Mouse (Mus musculus): ENCODE data around the gene Pinlyp. TPM values are rescaled to one million over a fixed set of nuclear protein-coding genes. Genes with fewer than 3 reads are reported as not detected.

The Pinlyp gene
- total RNA-seq, 2 experiments from 2014 or later = not detected

GRCm38 (mm10) chr7:24563837-24564206 lies 17.9 kb upstream of the Pinlyp start:
- no peak for DNase-seq
- intact Hi-C loops (cut with DNase I) = loop anchor here (1.0 to 5.0 kb wide), 2 partner anchors 33 to 92 kb away; no protein-coding TSS in a partner anchor

- intact Hi-C loops (cut with DNase I) = loop anchor here (5.0 kb wide), 1 partner anchor 91 kb away; no protein-coding TSS in a partner anchor
- no peak for DNase-seq
These were observed 17.4 kb upstream of the Pinlyp start for GRCm38 (mm10) chr7:24563191-24563836.

- no peak for DNase-seq
- intact Hi-C loops (cut with DNase I) = loop anchor here (5.0 kb wide), 1 partner anchor 89 kb away; no protein-coding TSS in a partner anchor
These were observed 15.5 kb upstream of the Pinlyp start for GRCm38 (mm10) chr7:24561450-24561849.

- intact Hi-C loops (cut with DNase I) = no loop called here
- DNase-seq = no peak
These were observed 9.9 kb upstream of the Pinlyp start for GRCm38 (mm10) chr7:24555786-24556185.

GRCm38 (mm10) chr7:24551985-24552759 lies 6.3 kb upstream of the Pinlyp start:
- DNase-seq = no peak
- intact Hi-C loops (cut with DNase I) = no loop called here

GRCm38 (mm10) chr7:24547534-24548036 lies 1.7 kb upstream of the Pinlyp start:
- intact Hi-C loops (cut with DNase I) = no loop called here

GRCm38 (mm10) chr7:24546634-24547389 lies 894 bp upstream of the Pinlyp start:
- intact Hi-C loops (cut with DNase I) = loop anchor here (1.0 kb wide), 1 partner anchor 16 kb away; no protein-coding TSS in a partner anchor
- peak; percentile 100 for DNase-seq

More at GRCm38 (mm10) chr7:24547534-24548036, 1.7 kb upstream of the Pinlyp start:
- peak in 1 of 2 experiments; percentile 22 for DNase-seq

- DNase-seq = no peak
- intact Hi-C loops (cut with DNase I) = no loop called here
These were observed 1.4 kb downstream of the Pinlyp start for GRCm38 (mm10) chr7:24544506-24544905.

GRCm38 (mm10) chr7:24539686-24540085 lies 6.2 kb downstream of the Pinlyp start:
- no peak for DNase-seq
- intact Hi-C loops (cut with DNase I) = no loop called here

- no peak for DNase-seq
- intact Hi-C loops (cut with DNase I) = no loop called here
These were observed 7.2 kb downstream of the Pinlyp start for GRCm38 (mm10) chr7:24538701-24539100.

GRCm38 (mm10) chr7:24538154-24538553 lies 7.8 kb downstream of the Pinlyp start:
- intact Hi-C loops (cut with DNase I) = no loop called here
- peak; percentile 34 to 41 for DNase-seq

GRCm38 (mm10) chr7:24537591-24537990 lies 8.3 kb downstream of the Pinlyp start:
- intact Hi-C loops (cut with DNase I) = no loop called here
- no peak for DNase-seq

GRCm38 (mm10) chr7:24537081-24537480 lies 8.8 kb downstream of the Pinlyp start:
- intact Hi-C loops (cut with DNase I) = no loop called here
- DNase-seq = no peak

- intact Hi-C loops (cut with DNase I) = loop anchor here (5.0 kb wide), 1 partner anchor 128 kb away; no protein-coding TSS in a partner anchor
These were observed 11.6 kb downstream of the Pinlyp start for GRCm38 (mm10) chr7:24534301-24534700.

GRCm38 (mm10) chr7:24533806-24534205 lies 12.1 kb downstream of the Pinlyp start:
- intact Hi-C loops (cut with DNase I) = loop anchor here (5.0 kb wide), 1 partner anchor 128 kb away; no protein-coding TSS in a partner anchor

More at GRCm38 (mm10) chr7:24534301-24534700, 11.6 kb downstream of the Pinlyp start:
- DNase-seq = no peak

GRCm38 (mm10) chr7:24533031-24533571 lies 12.8 kb downstream of the Pinlyp start:
- intact Hi-C loops (cut with DNase I) = loop anchor here (5.0 kb wide), 1 partner anchor 129 kb away; no protein-coding TSS in a partner anchor
- no peak for DNase-seq

More at GRCm38 (mm10) chr7:24533806-24534205, 12.1 kb downstream of the Pinlyp start:
- no peak for DNase-seq

GRCm38 (mm10) chr7:24531211-24531971 lies 14.5 kb downstream of the Pinlyp start:
- peak; percentile 84 to 86 for DNase-seq
- intact Hi-C loops (cut with DNase I) = loop anchor here (1.0 to 5.0 kb wide), 4 partner anchors 15 to 131 kb away; partner anchors contain the start of genes Pinlyp, Xrcc1 and Zfp428

GRCm38 (mm10) chr7:24530062-24530931 lies 15.6 kb downstream of the Pinlyp start, which contains the start of gene Irgq:
TSS of gene Irgq (plus strand) at chr7:24530689.
- intact Hi-C loops (cut with DNase I) = loop anchor here (2.0 to 5.0 kb wide), 2 partner anchors 23 to 132 kb away; partner anchors contain the start of gene Zfp428
- DNase-seq = peak; percentile 99
